13 mouse cellular contexts compared by ENCODE assay signal in the genomic region with DNA sequence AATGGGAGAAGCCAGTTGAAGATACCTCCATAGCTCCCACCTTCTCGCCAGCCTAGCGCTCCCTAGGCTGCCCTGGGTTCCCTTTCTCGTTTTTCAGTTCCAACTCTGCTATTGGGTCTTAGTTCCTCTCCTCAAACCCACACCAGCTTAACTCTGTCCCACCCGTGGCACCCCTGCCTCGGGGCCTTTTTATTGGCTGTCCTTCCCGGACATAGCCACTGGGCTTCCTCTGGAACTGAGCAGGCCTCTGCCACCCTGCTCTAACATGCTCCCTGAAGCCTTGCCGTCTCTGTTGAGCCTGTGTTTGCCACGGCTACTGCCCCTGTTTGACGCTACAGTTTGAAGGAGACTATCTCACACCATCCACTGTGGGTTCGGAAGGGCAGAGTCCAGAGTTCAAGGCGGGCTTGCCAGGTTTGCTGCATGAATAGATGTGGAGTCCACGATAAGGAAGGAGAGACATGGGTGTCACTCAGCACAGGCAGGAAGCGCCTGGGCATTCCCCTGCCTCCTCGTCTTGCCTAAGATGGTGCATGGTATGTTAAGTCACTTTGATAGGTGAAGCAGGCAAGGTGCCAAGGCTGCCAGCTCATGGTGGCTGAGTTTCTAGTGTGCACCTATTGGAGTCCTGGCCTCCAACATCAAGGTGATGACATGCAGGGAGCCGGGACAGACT.
DNase-seq lines count a peak whose midpoint lies in the region; ATAC-seq and TF ChIP-seq lines count a peak whose summit lies in the region.
"Had no signal": no experiment of that assay in that cellular context is flagged by ENCODE, and none has a peak within 500 bp of the region (broad histone marks: within the 10 kb centered on the region; RNA-seq: fewer than 3 reads in every experiment).

No protein-coding gene starts in this region.

- H3K4me3 ChIP-seq in spleen, adult 2 months (ENCODE audit: extremely low read depth, insufficient read depth, insufficient read length) = no peak overlapping the region
- H3K4me3 ChIP-seq in intestine, embryonic 15.5 days (replicated peaks) = no peak overlapping the region
- H3K4me3 ChIP-seq in liver, embryonic 15.5 days (replicated peaks) = no peak overlapping the region
- H3K4me3 ChIP-seq in stomach, postnatal 0 days (ENCODE audit: low read depth, low read length) = no peak overlapping the region
- H3K4me3 ChIP-seq in limb, embryonic 10.5 days = no peak overlapping the region
- H3K4me3 ChIP-seq: forebrain, embryonic 13.5 days; heart, embryonic 12.5 days; neural tube, embryonic 15.5 days had no signal

- H3K9ac ChIP-seq in intestine, embryonic 15.5 days = no peak overlapping the region
- no peak overlapping the region for H3K9ac ChIP-seq in liver, embryonic 15.5 days
- H3K9ac ChIP-seq in stomach, postnatal 0 days (ENCODE audit: low read length) = no peak overlapping the region
- H3K9ac ChIP-seq: forebrain, embryonic 13.5 days; heart, embryonic 12.5 days; neural tube, embryonic 15.5 days had no signal

- H3K9me3 ChIP-seq in intestine, embryonic 15.5 days = no peaks in the 10 kb centered on the region
- no peaks in the 10 kb centered on the region for H3K9me3 ChIP-seq in liver, embryonic 15.5 days (replicated peaks)
- H3K9me3 ChIP-seq in stomach, postnatal 0 days (ENCODE audit: control insufficient read depth, low read length) = no peaks in the 10 kb centered on the region
- H3K9me3 ChIP-seq in limb, embryonic 10.5 days (replicated peaks) = no peaks in the 10 kb centered on the region
- H3K9me3 ChIP-seq: forebrain, embryonic 13.5 days; neural tube, embryonic 15.5 days had no signal

- peak overlapping the region; percentile 22; the same call in 1 of the 2 replicates for H3K4me2 ChIP-seq in intestine, embryonic 15.5 days (replicated peaks)
- H3K4me2 ChIP-seq in liver, embryonic 15.5 days = peak overlapping the region; percentile 41; the same call in 1 of the 2 replicates
- H3K4me2 ChIP-seq in stomach, postnatal 0 days (replicated peaks; ENCODE audit: low read depth) = no peak overlapping the region
- H3K4me2 ChIP-seq: forebrain, embryonic 13.5 days; heart, embryonic 12.5 days; neural tube, embryonic 15.5 days had no signal

- H3K27ac ChIP-seq in spleen, adult 2 months (ENCODE audit: insufficient read depth, low read length) = peak overlapping the region; percentile 70
- peak overlapping the region; percentile 74; the same call in 1 of the 2 replicates for H3K27ac ChIP-seq in intestine, embryonic 15.5 days
- H3K27ac ChIP-seq in liver, embryonic 15.5 days (replicated peaks) = peak overlapping the region; percentile 60; the same call in 1 of the 2 replicates
- peak overlapping the region; percentile 70 for H3K27ac ChIP-seq in stomach, postnatal 0 days (replicated peaks)
- no peak overlapping the region for H3K27ac ChIP-seq in limb, embryonic 10.5 days
- H3K27ac ChIP-seq: forebrain, embryonic 13.5 days; neural tube, embryonic 15.5 days had no signal

- TF ChIP-seq POLR2A in spleen, adult 2 months (IDR thresholded peaks at IDR 0.05; ENCODE audit: low read depth, low read length) = no peak

- no peak for TF ChIP-seq CTCF in spleen, adult 2 months (IDR thresholded peaks at IDR 0.05; ENCODE audit: extremely low read depth, insufficient read depth, insufficient read length, insufficient replicate concordance)
- no peak for TF ChIP-seq CTCF in stomach, postnatal 0 days (IDR thresholded peaks at IDR 0.05; ENCODE audit: low read depth)

- H3K27me3 ChIP-seq in spleen, adult 2 months (ENCODE audit: control insufficient read depth, insufficient read depth, low read length) = no peaks in the 10 kb centered on the region
- no peaks in the 10 kb centered on the region for H3K27me3 ChIP-seq in intestine, embryonic 15.5 days (replicated peaks)
- H3K27me3 ChIP-seq in liver, embryonic 15.5 days = no peaks in the 10 kb centered on the region
- H3K27me3 ChIP-seq in stomach, postnatal 0 days (ENCODE audit: control insufficient read depth, insufficient read depth, low read length) = no peaks in the 10 kb centered on the region
- no peaks in the 10 kb centered on the region for H3K27me3 ChIP-seq in limb, embryonic 10.5 days (ENCODE audit: low read depth, poor library complexity, severe bottlenecking)
- H3K27me3 ChIP-seq: forebrain, embryonic 13.5 days; heart, embryonic 12.5 days; neural tube, embryonic 15.5 days had no signal

- WGBS in spleen, adult 2 months = 26% methylated on average over 15 of the region's 15 CpGs
- WGBS in intestine, embryonic 15.5 days = 71% methylated on average over 15 of the region's 15 CpGs
- 26% methylated on average over 15 of the region's 15 CpGs for WGBS in liver, embryonic 15.5 days (ENCODE audit: insufficient replicate concordance)
- WGBS in stomach, postnatal 0 days = 76% methylated on average over 15 of the region's 15 CpGs
- 82% methylated on average over 15 of the region's 15 CpGs for WGBS in limb, embryonic 10.5 days

- DNase-seq in spleen, adult 2 months (ENCODE audit: low read depth in 1 of 2, low spot score in 2 of 2) = no peak
- no peak for DNase-seq in spleen, postnatal 14 days (ENCODE audit: low spot score in 2 of 2)
- DNase-seq in stomach, postnatal 0 days (ENCODE audit: low spot score) = peak; percentile 54
- no peak for DNase-seq in limb, embryonic 10.5 days (ENCODE audit: low spot score)
- DNase-seq in cerebellum, postnatal 10 days = no peak
- no peak for DNase-seq in cerebellum, postnatal 36 days
- DNase-seq: embryo, embryonic 11 days had no signal

- TF ChIP-seq EP300 in stomach, postnatal 0 days (optimal IDR thresholded peaks at IDR 0.05) = no peak

- no peaks in the 10 kb centered on the region for H3K36me3 ChIP-seq in spleen, adult 2 months (ENCODE audit: control insufficient read depth, insufficient read depth, low read length)
- no peaks in the 10 kb centered on the region for H3K36me3 ChIP-seq in intestine, embryonic 15.5 days
- no peaks in the 10 kb centered on the region for H3K36me3 ChIP-seq in liver, embryonic 15.5 days (replicated peaks)
- no peaks in the 10 kb centered on the region for H3K36me3 ChIP-seq in stomach, postnatal 0 days (ENCODE audit: control insufficient read depth, insufficient read depth, low read length)
- H3K36me3 ChIP-seq in limb, embryonic 10.5 days = no peaks in the 10 kb centered on the region
- H3K36me3 ChIP-seq: G1E; heart, embryonic 12.5 days; neural tube, embryonic 15.5 days had no signal

- ATAC-seq in intestine, embryonic 15.5 days = peak; percentile 76
- 0 out of 2 replicates have a peak, but pooled peaks have one; percentile 8 for ATAC-seq in liver, embryonic 15.5 days (ENCODE audit: insufficient read depth)
- ATAC-seq in stomach, postnatal 0 days (ENCODE audit: low FRiP score, low TSS enrichment) = peak; percentile 6; the same call in 1 of the 2 replicates
- ATAC-seq: forebrain, embryonic 13.5 days had no signal

- H3K4me1 ChIP-seq in spleen, adult 2 months (ENCODE audit: control insufficient read depth, insufficient read depth, insufficient read length) = peaks cover 18% of the 10 kb centered on the region; the same call in 1 of the 2 replicates
- H3K4me1 ChIP-seq in intestine, embryonic 15.5 days (replicated peaks) = peaks cover 31% of the 10 kb centered on the region
- H3K4me1 ChIP-seq in liver, embryonic 15.5 days (replicated peaks) = peaks cover 38% of the 10 kb centered on the region
- H3K4me1 ChIP-seq in stomach, postnatal 0 days (replicated peaks; ENCODE audit: control insufficient read depth, insufficient read depth) = 0 out of 2 replicates have a peak, but pooled peaks cover 4% of the 10 kb centered on the region
- peaks cover 20% of the 10 kb centered on the region for H3K4me1 ChIP-seq in limb, embryonic 10.5 days

Comparison
In these comparisons a context has a peak if more than half of its experiments do, and no peak if none do; other contexts are left out.
1. ATAC-seq: peak in every context shown above with its lines; median percentile 76 in intestine, embryonic 15.5 days; 8 in liver, embryonic 15.5 days; 6 in stomach, postnatal 0 days.